Mouse (Mus musculus): Measurements from ENCODE around the gene Myo16.

DNA sequence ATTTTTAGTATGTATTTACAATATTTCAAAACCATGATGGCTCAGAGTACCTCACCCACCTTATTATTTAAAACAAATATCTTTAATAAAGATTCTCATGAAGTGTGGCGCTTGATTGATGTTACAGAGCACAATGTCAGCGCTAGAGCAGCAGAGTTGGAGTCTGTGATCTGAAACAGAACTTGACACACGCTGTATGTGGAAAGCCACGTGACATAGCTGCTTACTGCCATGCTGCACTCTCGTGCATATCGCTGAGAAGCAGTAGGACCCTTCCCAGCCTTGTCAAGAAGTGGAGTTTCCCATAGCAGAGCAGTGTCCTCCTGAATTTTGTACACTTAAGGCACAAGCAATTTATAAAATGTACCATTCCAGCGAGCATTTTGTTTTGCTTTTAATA lies 528.2 kb downstream of the Myo16 start:
- TF ChIP-seq GATA1 (IDR thresholded peaks at IDR 0.05; ENCODE audit: low read length), result no peak
- no peak for TF ChIP-seq TAL1 (IDR thresholded peaks at IDR 0.05; ENCODE audit: low read length)

Measured in erythroblast, embryonic 14.5 days (primary cell).